16 mouse cellular contexts compared by ENCODE assay signal in genomic region chr7:75207965-75208644, GRCm38 (mm10).
"Had no signal": no experiment of that assay in that cellular context is flagged by ENCODE, and none has a peak within 500 bp of the region (broad histone marks: within the 10 kb centered on the region; RNA-seq: fewer than 3 reads in every experiment).

No protein-coding gene starts in this region.

- H3K9ac ChIP-seq: liver, embryonic 15.5 days; neural tube, embryonic 12.5 days had no signal

- H3K4me1 ChIP-seq: limb, embryonic 10.5 days; liver, embryonic 15.5 days had no signal

- DNase-seq: kidney, adult 8-10 months; kidney, postnatal 25 days; layer of hippocampus, adult 9-11 months; lung, adult 2 months; lung, postnatal 10 days; lung, postnatal 4 days; midbrain, embryonic 14.5 days; right cerebral cortex, postnatal 25 days; thymus, adult 18-20 months; thymus, postnatal 14 days had no signal

- H3K27me3 ChIP-seq: liver, embryonic 15.5 days; neural tube, embryonic 12.5 days had no signal

- H3K9me3 ChIP-seq: limb, embryonic 10.5 days; liver, embryonic 15.5 days; midbrain, embryonic 10.5 days; neural tube, embryonic 12.5 days had no signal

- H3K4me3 ChIP-seq: limb, embryonic 10.5 days; liver, embryonic 15.5 days; midbrain, embryonic 10.5 days; neural tube, embryonic 12.5 days had no signal

- H3K27ac ChIP-seq: limb, embryonic 10.5 days; liver, embryonic 15.5 days; midbrain, embryonic 10.5 days; neural tube, embryonic 12.5 days; stomach, postnatal 0 days had no signal

- H3K36me3 ChIP-seq: limb, embryonic 10.5 days; liver, embryonic 15.5 days; midbrain, embryonic 10.5 days; neural tube, embryonic 12.5 days had no signal

- H3K4me2 ChIP-seq: liver, embryonic 11.5 days; liver, embryonic 15.5 days; neural tube, embryonic 12.5 days had no signal
